Mouse (Mus musculus): ENCODE results near the gene Numb. TPM values are rescaled to one million over a fixed set of nuclear protein-coding genes. Genes with fewer than 3 reads are reported as not detected.
"Not testable (repeated sequence)": the region's sequence is repeated elsewhere in the genome, so short reads cannot be mapped to it uniquely, and the experiment has no call there.

The Numb gene
- total RNA-seq, 2 experiments from 2014 or later, result 26.7 to 38.7 TPM

GRCm38 (mm10) chr12:83939332-83939731, 17.6 kb upstream of the Numb start:
- Histone ChIP-seq H3K4me3 (no peak overlapping the region), H3K27ac (no peak overlapping the region)
- DNase-seq (ENCODE audit: low spot score in 2 of 2), result no peak
- TF ChIP-seq CTCF (conservative IDR thresholded peaks at IDR 0.05), result no peak

DNA sequence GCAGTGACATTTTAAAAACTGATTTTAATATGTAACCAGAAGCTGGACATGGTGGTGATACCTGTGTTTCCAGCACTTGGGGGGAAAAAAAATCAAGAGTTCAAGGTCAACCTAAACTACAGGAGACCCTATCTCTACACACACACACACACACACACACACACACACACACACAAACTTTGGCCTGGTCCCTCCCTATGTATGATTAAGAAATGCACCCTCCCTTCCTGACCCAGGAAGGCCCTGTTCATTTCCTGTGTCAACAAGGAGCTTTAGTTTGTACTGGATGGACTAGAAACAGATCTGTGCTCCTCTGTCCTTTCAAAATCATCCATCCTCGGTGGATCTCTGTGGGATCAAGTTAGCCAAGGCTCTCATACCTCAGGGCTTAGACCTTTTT, 16.9 kb upstream of the Numb start:
- not testable (repeated sequence) for DNase-seq (ENCODE audit: low spot score in 2 of 2); H3K4me3 ChIP-seq; H3K27ac ChIP-seq

GRCm38 (mm10) chr12:83937600-83937999, 15.9 kb upstream of the Numb start:
- TF ChIP-seq CTCF (conservative IDR thresholded peaks at IDR 0.05), result peak; percentile 55
- Histone ChIP-seq H3K4me3 (no peak overlapping the region), H3K27ac (no peak overlapping the region)
- no peak for DNase-seq (ENCODE audit: low spot score in 2 of 2)

DNA sequence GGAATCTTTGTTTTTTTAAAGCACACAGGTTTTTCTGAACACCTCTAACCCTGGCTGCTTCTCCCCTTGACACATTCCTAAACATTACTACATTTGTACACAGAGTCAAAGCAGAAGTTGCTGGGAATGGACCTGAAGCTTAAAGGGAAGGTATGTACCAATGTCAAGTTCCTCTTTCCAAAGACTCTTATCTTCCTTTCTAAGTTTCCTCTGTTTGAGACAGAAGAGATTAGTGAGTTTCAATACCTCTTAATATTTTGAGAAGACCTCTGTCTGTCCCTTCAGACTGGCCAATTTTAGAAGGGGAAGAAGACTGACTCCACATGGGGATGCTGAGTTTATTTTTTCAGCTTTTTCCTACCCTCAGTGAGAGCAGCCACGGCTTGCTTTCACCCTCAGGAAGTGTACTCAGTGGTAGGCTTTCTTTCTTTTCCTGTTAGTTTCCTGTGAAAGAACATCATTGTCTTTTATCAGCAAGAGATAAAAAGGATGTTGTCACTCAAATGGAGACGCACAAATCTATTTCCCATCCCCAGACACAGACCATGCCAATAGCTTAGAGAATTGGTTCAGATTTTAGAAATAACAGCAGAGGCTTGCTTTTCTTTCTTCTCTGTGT, 7.6 kb upstream of the Numb start:
- H3K4me3 ChIP-seq, result no peak overlapping the region
- H3K27ac ChIP-seq, result peak overlapping the region; percentile 37; the same call in 1 of the 2 replicates
- no peak for TF ChIP-seq CTCF (conservative IDR thresholded peaks at IDR 0.05)
- no peak for DNase-seq (ENCODE audit: low spot score in 2 of 2)

DNA sequence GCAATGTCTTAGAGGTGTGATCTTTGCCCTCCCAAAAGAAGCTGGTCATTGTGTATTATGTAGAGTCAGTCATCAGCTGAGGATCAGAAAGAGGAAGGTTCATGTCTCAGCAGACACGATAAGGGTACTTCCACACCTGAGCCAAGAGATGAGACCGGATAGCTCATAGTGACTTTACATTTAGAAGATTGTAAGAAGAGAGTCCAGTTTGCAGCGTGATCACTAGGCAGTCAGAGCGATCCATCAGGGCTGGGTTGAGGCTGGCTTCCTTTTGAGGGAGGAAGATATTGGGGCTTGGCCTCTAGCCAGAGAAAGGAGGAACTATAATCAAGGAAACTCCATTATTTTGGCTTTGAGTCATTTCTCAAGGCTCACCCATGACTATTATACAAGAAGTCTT, 6.0 kb upstream of the Numb start:
- DNase-seq (ENCODE audit: low spot score in 2 of 2), result no peak
- Histone ChIP-seq H3K27ac (peak overlapping the region; percentile 46; the same call in 1 of the 2 replicates), H3K4me3 (no peak overlapping the region)
- no peak for TF ChIP-seq CTCF (conservative IDR thresholded peaks at IDR 0.05)

DNA sequence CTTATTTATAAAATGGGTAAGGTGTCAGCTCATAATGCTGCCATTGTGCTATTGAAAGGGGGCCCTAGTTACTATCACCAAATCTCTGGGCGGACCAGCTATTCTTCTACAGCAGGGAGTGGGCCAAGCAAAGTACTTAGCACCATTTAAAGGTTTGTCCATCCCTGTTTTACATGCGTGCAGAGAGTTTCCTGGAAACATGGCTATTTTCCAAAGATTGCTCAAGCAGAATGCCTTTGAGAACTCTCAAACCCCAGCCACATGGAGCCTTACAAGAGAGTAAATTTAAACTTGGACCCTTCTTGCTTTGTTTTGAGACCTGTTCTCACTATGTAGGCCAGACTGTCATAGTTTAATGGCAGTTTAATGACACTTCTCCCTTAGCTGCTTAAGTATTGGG, 4.3 kb upstream of the Numb start:
- no peak for TF ChIP-seq CTCF (conservative IDR thresholded peaks at IDR 0.05)
- no peak for DNase-seq (ENCODE audit: low spot score in 2 of 2)
- no peak overlapping the region for H3K4me3 ChIP-seq
- no peak overlapping the region for H3K27ac ChIP-seq

DNA sequence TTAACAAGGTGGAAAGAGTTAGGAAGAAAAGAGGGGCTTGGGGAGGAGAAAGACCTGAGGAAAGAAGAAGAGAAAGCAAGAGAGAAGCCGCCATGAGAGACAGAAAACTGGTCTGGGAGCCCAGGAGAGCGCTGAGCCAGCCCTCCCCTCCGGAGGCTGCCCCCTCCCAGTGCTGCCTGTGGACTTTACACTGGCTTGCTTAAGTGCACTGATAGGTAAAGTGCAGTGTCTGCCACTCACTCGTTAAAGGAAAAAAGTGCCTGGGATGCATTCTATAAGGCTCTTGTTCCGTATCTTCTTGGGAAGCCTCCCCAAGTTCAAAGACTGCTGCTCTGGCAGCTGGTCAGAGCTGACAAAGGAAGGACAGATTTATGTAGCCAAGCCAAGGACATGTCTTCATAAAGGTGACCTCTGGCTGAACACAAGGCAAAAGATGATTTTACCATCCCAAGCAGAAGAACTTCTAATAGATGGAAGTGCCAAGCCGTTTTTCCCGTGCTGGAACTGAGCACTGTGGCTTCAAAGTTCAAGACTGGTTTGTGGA, 3.5 kb upstream of the Numb start:
- no peak for TF ChIP-seq CTCF (conservative IDR thresholded peaks at IDR 0.05)
- no peak for DNase-seq (ENCODE audit: low spot score in 2 of 2)
- H3K4me3 ChIP-seq, result no peak overlapping the region
- H3K27ac ChIP-seq, result no peak overlapping the region

DNA sequence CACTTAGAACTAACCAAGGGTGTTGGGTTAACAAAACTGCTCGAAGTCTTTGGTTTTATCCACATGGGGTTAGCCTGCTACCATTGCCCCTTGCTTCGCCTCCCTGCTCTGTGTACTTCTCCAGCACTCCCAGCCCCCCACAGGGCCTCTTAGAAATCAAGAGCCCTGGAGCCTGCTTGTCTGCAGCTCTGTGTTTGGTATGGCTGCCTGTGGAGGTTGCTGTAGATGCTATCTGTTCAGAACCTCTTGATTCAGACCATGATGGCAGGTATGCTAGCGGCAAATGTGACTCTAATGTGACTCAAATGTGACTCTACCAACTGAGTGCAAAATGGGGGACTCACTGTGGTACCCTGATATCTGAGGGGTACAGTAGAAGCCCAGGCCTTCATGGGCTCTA, 2.6 kb upstream of the Numb start:
- TF ChIP-seq CTCF (conservative IDR thresholded peaks at IDR 0.05), result no peak
- H3K27ac ChIP-seq, result no peak overlapping the region
- no peak for DNase-seq (ENCODE audit: low spot score in 2 of 2)
- no peak overlapping the region for H3K4me3 ChIP-seq

GRCm38 (mm10) chr12:83923486-83923859, 1.7 kb upstream of the Numb start:
- no peak for DNase-seq (ENCODE audit: low spot score in 2 of 2)
- no peak for TF ChIP-seq CTCF (conservative IDR thresholded peaks at IDR 0.05)
- H3K27ac ChIP-seq, result peak overlapping the region; percentile 14; the same call in 1 of the 2 replicates

DNA sequence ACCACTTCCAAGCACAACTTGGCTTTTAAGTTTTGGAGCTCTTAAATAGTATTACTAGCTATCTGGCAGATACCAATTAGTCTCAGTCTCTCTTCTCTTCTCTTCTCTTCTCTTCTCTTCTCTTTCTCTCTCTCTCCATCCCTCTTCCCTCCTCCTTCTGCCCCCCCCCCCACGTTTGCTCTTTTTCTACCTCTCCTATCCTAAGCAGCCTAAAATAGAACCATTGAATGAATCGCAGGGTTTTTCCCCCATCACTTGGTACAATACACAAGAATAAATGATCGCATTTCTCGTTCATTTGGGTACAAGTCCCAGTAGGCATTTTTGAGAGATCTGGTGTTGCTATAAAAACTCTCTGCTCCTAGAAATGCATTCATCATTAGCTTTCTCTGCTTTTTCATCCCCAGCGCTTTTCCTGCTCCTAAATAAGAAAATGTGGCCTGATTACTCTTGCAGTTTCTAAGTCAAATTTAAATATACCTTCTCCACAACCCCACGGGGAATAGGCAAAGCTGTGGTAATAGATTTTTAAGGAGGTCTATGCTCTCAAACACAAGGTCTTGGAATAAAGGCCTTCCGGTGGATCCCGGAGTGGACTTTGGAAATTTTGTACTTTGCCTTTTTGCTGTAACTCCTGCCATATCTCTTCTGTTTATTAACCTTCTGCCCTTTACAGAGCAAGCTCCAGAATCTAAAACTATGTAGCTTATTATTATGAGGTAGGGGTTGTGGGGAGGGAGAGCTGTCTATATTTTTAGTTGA, 1.2 kb upstream of the Numb start:
- peak overlapping the region; percentile 86 for H3K4me3 ChIP-seq
- no peak for TF ChIP-seq CTCF (conservative IDR thresholded peaks at IDR 0.05)
- no peak for DNase-seq (ENCODE audit: low spot score in 2 of 2)
- H3K27ac ChIP-seq, result peak overlapping the region; percentile 88

More at GRCm38 (mm10) chr12:83923486-83923859, 1.7 kb upstream of the Numb start:
- H3K4me3 ChIP-seq, result no peak overlapping the region

DNA sequence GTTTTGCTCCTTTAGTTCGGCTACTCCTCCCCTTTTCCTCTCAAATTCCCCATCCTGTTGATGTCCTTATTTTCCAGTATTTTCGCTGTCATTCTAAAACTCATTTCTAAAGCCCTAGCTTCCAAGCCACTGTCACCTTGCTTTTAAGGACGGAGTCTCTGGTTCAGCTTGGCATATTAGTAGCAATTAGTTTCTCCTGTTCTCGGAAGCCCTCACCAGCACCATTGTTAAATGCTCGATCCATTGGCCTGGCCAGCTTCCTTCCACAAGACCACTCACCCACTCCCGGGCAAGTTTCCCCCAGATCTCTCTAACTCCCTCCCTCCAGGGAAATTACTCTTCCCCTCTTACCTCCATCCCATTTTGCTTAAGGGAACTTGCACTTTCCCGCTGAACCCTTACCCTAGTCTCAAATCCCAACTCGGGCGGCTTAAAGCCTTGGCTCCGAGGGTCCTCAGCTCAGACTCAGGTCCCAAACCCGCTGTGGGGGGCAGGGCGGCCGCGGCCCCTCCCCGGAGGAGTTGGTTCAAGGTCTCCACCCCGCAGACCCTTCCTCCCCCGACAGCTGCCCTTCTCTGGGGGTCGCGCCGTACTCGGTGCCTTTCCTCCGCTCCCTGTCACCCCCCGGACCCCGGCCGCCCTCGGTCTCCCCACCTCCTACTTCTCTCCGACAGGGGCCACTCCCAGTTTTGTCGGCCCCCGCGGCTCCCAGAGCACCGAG, 853 bp downstream of the Numb start:
- Histone ChIP-seq H3K27ac (peak overlapping the region; percentile 83), H3K4me3 (peak overlapping the region; percentile 86)
- no peak for DNase-seq (ENCODE audit: low spot score in 2 of 2)
- TF ChIP-seq CTCF (conservative IDR thresholded peaks at IDR 0.05), result no peak

GRCm38 (mm10) chr12:83916884-83917283, 4.8 kb downstream of the Numb start:
- Histone ChIP-seq H3K4me3 (no peak overlapping the region; the same call in 1 of the 2 replicates), H3K27ac (no peak overlapping the region)
- no peak for TF ChIP-seq CTCF (conservative IDR thresholded peaks at IDR 0.05)
- no peak for DNase-seq (ENCODE audit: low spot score in 2 of 2)

GRCm38 (mm10) chr12:83914797-83915196, 6.9 kb downstream of the Numb start:
- H3K27ac ChIP-seq, result no peak overlapping the region
- no peak for DNase-seq (ENCODE audit: low spot score in 2 of 2)
- no peak for TF ChIP-seq CTCF (conservative IDR thresholded peaks at IDR 0.05)

More at GRCm38 (mm10) chr12:83914797-83915196, 6.9 kb downstream of the Numb start:
- H3K4me3 ChIP-seq, result no peak overlapping the region

Measured in layer of hippocampus, adult 2 months (tissue).